Mouse (Mus musculus) ES-E14 (cell line): ENCODE measurements around the gene Gm13305. TPM values are rescaled to one million over a fixed set of nuclear protein-coding genes. Genes with fewer than 3 reads are reported as not detected.

Experiments
- total RNA-seq: library from RNA; depleted of rRNA; stranded (reverse); fragments of 300-350 nt; gene quantifications from 2 replicates; pipeline ENCODE4 v1.2.3, GENCODE M21; 2012; rRNA removed

Gm13305 gene
- total RNA-seq, 1 experiment: not detected

Other genes with a start within 250 kb of the Gm13305 start
- 1.9 TPM in 1 of 2 replicates, not detected in the other for gene Gm20878, start 227.0 kb downstream of the Gm13305 start, total RNA-seq
- gene Fam205a4, start 202.5 kb downstream of the Gm13305 start, total RNA-seq: not detected in 2 replicates
- gene Gm21093, start 133.9 kb downstream of the Gm13305 start, total RNA-seq: not detected in 2 replicates
- gene Gm3893, start 77.4 kb downstream of the Gm13305 start, total RNA-seq: not detected in 2 replicates
- not detected in 2 replicates for gene Gm13304, start 53.8 kb downstream of the Gm13305 start, total RNA-seq
- gene Gm13306, start 15.2 kb downstream of the Gm13305 start, total RNA-seq: not detected in 2 replicates
- gene Gm10600, start 72.0 kb upstream of the Gm13305 start, total RNA-seq: not detected in 2 replicates
- gene Ccl21b, start 87.2 kb upstream of the Gm13305 start, total RNA-seq: not detected in 2 replicates
- gene Gm21953, start 125.7 kb upstream of the Gm13305 start, total RNA-seq: not detected in 2 replicates
- not detected in 2 replicates for gene Fam205a3, start 149.7 kb upstream of the Gm13305 start, total RNA-seq